Mouse (Mus musculus): ENCODE results near the gene Zbtb12.

GRCm38 (mm10) chr17:34849722-34850516, 29.4 kb upstream of the Zbtb12 start, which contains the start of the genes Skiv2l and Nelfe:
- no peak for TF ChIP-seq CTCF (IDR thresholded peaks at IDR 0.05)
- TF ChIP-seq EP300 (IDR thresholded peaks at IDR 0.05), result no peak
